Mouse (Mus musculus): Measurements from ENCODE around the gene Slc27a2. TPM values are rescaled to one million over a fixed set of nuclear protein-coding genes. Genes with fewer than 3 reads are reported as not detected.
"Not testable (repeated sequence)": the region's sequence is repeated elsewhere in the genome, so short reads cannot be mapped to it uniquely, and the experiment has no call there.

The Slc27a2 gene
- polyA plus RNA-seq (2017; shearing (Covaris generic)): not detected

DNA sequence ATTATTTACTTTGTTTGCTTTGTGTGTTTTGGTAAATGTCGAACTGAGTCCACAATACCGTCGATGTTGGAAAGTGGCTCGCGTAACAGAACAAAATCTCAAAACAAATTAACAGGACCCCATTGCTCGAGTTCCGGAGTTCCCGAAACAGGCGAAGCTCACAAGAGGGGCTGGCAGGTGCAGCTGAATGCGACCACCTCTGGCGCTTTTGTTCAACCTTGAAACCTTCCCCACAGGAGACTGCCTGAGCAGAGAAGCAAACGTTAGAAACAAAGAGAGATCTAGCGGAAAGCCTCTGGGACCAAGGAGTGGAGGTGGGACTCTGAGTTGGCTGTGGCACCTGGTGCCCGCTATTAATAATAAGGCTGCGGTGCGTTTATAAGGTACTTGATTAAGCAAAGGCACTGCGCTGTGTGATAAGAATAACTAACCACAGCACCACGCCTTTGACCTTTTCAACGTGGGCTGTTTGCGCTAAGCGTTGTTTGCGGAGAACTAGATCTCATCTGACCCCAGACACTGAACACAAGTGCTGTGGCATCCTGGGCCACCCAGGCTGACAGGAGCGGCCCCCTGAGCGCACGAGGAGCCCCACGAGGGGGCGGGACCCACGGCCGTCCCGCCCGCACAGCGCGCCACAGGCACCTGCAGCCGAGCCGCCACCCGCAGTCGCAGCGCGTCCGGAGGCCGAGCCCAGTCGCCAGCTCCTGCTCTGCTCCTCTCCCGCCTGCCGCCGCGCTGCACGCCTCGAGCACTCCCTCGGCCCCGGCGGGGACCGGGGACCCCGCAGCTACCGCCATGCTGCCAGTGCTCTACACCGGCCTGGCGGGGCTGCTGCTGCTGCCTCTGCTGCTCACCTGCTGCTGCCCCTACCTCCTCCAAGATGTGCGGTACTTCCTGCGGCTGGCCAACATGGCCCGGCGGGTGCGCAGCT is at the start of gene Slc27a2:
TSS of gene Slc27a2 (plus strand) at position 51 of the 934 bp plus-strand sequence.
- no peak for ATAC-seq

- ATAC-seq: no peak
Observed at GRCm38 (mm10) chr2:126505156-126505555, 47.1 kb upstream of the Slc27a2 start.

- ATAC-seq: no peak
Observed at GRCm38 (mm10) chr2:126507477-126507876, 44.7 kb upstream of the Slc27a2 start.

DNA sequence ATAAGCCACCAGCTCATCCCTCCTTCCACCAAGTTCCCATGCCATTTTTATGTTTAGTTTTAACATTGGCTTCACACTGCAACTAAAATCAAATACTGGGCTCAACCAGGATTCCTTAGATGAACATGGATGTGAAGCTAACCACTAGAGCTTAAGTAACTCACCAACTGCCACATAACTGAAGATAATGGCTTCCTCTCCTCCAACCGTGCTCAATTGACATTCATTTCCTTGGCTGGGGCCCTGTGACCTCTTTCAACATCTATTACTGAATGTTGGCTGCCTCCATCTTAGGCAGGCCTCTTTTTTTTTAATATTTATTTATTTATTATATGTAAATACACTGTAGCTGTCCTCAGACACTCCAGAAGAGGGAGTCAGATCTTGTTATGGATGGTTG is 44.0 kb upstream of the Slc27a2 start:
- ATAC-seq: no peak

DNA sequence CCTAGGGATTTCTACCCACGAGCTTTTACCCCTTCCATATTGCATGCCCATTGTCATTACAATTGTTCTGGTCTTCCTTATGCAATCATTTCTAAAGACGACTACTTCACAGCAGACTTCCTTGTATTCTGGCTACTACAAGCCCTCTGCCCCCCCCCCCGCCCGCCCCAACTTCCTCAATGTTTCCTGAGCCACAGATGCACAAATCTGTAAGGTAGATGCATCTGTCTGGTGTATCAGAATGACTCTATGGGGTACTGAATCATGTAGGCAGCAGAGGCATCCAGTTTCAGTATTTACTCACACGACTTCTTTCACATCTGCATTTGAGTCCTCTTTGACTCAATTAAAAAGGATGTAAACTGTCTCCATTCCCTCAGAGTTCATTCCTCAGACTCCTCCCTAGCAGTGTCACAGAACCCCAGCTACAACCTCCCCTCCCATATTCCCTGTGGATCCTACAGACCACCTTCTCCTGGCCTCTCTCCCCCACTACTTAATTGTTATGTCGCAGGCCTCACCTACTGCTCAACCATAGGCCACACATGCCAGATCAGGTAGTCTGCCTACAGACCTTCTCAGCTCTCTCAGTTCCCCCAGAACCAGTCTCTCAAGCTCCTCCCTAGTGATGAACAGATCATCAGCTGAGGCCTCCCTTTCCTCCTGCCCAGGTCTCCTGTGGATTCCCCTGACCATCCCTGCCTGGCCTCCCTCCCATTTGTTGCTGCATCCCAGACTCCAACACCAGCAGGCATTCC is 37.0 kb upstream of the Slc27a2 start:
- ATAC-seq: no peak

GRCm38 (mm10) chr2:126519872-126520581 is 32.2 kb upstream of the Slc27a2 start:
- no peak for ATAC-seq

DNA sequence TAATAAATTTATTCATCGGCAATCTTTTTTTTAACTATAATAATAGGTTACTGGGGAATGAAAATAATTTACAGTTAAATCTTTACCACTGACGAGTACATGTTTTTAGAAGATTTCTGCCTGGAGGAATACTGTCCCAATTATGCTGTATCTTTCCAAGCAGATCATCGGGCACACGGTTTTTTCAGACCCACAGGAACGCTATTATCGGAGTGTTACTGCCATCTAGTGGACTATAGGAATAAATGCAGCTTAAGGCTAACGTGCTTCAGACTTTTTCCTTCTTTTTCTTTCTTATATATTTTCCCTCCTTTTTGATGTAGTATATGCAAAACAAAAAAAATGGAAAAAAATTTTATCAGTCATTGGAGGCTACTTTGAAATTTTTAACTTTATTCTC is 31.4 kb upstream of the Slc27a2 start:
- peak; percentile 61 for ATAC-seq

DNA sequence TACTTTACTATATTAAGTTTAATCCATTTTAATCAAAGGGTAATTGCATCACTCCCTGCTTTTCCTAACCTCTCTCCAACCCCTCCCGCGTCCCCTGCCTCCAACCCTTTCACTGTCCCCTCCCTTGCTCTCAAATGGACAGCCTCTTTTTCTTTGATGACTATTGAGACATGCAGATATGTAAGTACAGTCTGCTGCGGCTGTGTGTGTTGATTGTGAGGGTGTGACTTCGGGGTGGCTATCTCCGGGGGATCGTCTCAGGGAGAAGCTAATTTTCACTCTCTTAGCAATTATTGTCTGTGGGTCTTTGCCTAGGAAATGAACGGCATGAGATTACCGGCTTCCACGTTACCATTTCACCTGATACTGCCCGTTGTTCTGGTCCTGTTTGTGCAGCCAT is 30.7 kb upstream of the Slc27a2 start:
- ATAC-seq: no peak

DNA sequence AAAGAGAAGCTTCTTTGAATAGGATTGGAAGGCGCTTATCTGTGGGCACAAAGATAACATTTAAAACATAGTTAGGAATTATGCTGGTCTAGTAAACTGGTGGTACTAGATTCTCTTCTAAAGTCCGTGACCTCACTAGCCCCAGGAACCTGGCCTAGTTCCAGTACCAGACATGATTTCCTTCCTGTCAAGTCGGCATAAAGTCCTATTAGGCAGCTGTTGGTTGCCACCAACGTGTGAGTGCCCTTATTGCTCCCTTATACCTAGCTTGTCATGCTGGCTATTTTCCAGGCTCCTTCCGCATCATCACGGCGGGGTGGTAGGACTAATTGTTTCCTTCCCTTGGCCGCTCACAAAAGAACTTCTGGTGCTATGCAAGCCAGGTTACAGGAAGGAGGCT is 30.2 kb upstream of the Slc27a2 start:
- ATAC-seq: no peak

DNA sequence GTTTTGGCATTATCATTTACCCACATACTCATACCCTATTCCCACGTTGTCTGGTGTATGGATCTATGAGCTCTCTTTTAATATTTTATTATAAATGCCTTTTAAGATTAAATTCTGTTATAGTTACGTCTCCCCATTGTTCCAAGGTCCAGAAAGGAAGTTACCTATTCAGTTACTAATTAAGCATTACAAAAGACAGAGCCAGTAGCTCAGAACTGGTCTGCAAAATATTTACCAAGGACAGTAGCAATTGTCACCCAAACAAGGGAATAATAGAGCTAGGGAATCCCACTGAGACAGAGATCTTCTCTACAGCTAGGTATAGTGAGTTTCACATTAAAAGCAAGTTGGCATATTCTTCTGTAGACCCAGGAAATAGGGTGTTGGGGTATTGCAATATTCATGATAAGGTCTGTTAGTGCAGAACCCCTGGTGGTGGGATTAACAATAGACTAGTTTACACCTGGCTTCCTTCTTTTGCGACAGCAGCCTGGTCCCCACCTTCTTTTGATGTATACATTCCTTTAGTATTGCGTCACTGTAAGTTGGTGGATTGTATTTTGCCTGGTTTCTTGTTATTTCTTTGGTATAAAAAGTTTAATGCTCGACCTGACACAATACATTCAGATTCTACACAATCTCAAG is 29.0 kb upstream of the Slc27a2 start:
- ATAC-seq: not testable (repeated sequence)

DNA sequence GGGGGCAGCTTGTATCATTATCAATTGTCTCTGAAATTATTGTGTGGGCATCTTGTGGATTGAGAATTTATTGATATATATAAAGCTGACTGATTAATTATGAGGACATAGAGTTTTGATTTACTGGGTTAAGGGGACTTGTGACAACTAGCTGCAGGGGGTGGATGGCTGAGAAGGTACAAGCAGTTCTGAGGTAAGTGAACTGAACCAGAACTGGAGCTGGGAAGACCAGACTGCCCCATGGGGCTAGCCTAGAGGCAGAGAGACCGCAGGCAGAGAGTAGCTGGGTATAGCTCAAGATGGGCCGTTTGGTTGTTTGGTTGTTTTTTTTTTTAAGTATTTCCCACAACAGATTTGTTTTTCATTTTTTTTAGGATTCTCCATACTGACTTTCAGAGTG is 27.9 kb upstream of the Slc27a2 start:
- ATAC-seq: no peak

DNA sequence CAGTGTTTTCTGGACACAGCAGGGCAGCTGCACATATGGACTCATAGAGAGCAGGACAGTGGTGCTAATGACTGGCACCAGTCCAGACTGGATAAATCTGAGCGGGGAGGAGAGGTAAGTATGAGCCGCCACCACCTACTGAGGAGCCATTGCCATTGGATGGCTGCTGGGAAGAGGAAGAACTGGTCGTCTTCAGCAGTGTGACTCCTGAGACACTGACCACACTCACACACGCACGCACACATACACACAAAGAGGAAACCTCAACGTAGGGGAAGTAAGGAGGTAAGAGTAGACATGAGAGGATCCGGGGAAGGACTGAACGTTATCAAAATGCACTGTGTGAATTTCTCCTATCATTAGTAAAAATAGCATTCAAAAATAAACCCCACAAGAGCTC is 24.7 kb upstream of the Slc27a2 start:
- no peak for ATAC-seq

- no peak for ATAC-seq
Observed at GRCm38 (mm10) chr2:126530581-126530980, 21.6 kb upstream of the Slc27a2 start.

DNA sequence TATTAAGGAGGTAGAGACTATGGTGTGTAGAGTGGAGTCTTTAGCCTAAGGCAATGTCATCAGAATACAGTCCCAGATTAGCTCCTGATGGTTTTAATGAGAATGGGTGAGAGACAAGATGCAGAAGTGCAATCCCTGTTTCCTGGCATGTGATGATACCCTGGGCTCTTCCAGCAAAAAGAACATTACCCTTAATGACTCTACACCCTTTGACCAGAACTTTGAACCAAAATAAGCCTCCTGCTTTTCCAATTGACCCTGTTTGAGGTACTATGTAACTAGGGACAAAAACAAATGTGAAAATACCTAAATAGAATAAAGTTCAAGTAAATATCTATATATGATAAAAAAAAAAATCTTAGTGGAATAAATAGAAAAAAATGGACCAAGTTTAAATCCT is 14.6 kb upstream of the Slc27a2 start:
- no peak for ATAC-seq

GRCm38 (mm10) chr2:126540390-126540925 is 11.7 kb upstream of the Slc27a2 start:
- no peak for ATAC-seq

DNA sequence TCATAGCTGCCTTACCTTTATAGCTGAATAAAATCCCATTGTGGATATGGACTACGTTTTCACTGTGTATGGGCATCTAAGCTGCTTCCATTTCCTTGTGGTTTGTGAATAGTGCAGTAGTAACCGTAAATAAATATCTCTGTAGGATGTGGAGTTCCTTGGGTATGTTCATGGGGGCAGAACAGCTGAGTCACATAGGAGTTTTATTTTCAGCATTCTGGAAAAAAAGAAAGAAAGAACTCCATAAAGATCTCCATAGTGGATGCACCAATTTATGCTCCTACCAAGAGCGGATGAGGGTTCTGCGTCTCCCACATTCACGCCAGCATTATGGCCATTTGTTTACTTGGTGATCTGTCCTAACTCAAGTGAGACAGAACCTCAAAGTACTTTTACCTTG is 10.0 kb upstream of the Slc27a2 start:
- ATAC-seq: no peak

DNA sequence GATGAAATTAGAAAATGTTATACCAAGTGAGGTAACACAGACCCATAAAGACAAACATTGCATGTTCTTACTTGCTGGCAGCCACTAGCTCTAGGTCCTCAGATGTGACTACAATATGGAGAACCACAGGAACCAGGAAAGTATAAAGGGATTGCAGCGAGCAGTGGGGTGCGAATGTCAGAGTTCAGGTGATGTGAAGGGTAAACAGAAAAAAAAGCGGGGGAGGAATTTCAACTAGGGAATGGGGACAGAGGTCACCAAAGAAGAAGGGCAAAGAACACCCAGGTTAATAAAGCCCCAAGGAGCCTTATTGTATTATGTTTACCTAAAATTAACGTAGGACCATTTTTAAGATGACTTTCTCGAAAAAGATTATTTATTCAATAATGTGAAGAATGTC is 6.9 kb upstream of the Slc27a2 start:
- no peak for ATAC-seq

- no peak for ATAC-seq
Observed at GRCm38 (mm10) chr2:126546392-126546791, 5.8 kb upstream of the Slc27a2 start.

- no peak for ATAC-seq
Observed at GRCm38 (mm10) chr2:126549681-126550080, 2.5 kb upstream of the Slc27a2 start.

DNA sequence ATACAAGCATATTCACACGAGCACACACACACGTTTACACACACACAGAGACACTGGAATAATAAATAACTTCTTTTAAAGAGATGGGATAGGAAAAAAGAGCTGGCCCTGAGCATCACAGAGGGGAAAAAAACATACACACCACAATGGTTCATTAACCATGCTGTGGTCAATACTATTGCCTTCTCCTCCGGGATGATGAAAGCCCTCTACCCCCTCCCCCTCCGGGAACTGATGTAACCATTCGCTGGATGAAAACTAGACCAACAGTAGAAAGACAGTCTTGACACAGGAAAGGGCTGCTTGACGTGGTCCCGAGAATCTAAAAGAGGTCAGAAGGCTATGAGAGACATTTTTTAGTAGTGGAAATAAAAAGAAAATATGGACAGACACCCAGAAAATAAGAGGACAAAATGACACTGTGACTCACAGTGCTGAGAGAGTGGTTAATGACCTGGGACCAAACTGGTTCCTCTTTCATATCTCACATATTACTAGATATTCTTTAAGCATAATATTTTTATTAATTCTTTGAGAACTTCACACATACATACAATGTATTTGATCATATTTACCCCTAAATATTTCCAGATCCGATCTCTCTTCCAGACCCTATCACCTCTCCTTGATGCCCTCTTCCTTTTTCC is 840 bp upstream of the Slc27a2 start:
- no peak for ATAC-seq

- ATAC-seq: no peak
Observed at GRCm38 (mm10) chr2:126551896-126552295, 311 bp upstream of the Slc27a2 start.

DNA sequence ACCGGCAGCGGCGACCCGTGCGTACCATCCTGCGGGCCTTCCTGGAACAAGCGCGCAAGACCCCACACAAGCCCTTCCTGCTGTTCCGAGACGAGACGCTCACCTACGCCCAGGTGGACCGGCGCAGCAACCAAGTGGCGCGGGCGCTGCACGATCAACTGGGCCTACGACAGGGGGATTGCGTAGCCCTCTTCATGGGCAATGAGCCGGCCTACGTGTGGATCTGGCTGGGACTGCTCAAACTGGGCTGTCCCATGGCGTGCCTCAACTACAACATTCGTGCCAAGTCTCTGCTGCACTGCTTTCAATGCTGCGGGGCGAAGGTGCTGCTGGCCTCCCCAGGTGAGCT is 1.1 kb downstream of the Slc27a2 start:
- no peak for ATAC-seq

Data from activated CD4-positive, CD25-positive, alpha-beta regulatory T cell, adult 4 months (primary cell).